Mouse (Mus musculus): ENCODE measurements around the gene Apoc2. TPM values are rescaled to one million over a fixed set of nuclear protein-coding genes. Genes with fewer than 3 reads are reported as not detected.

Gene Apoc2
- 100 to 1,000 TPM in 1 of 2 experiments, 10 to 100 TPM in 1; 52.0 to 144 TPM for total RNA-seq (2021)
- long read RNA-seq, experiment 1, transcript Apoc2-201 (4 exons, 631 nt): major isoform, 159 of 176 reads
- long read RNA-seq, experiment 1, partial matches to known transcripts: 16 of 176 reads
- long read RNA-seq, experiment 1, other reads (novel, unspliced or antisense): 1 of 176 reads
- long read RNA-seq, experiment 2, transcript Apoc2-201 (4 exons, 631 nt): major isoform, 7 of 7 reads
- long read RNA-seq, experiment 2, partial matches to known transcripts: 0 of 7 reads
- long read RNA-seq, experiment 2, other reads (novel, unspliced or antisense): 0 of 7 reads

- DNase-seq: no peak
Measured at GRCm38 (mm10) chr7:19677872-19678271, at the start of gene Apoc2. Gene Apoc2, minus strand, starts transcription at chr7:19677941.

GRCm38 (mm10) chr7:19726541-19726940, 48.8 kb upstream of the Apoc2 start:
- DNase-seq: no peak

- DNase-seq: no peak
Measured at GRCm38 (mm10) chr7:19724167-19724566, 46.4 kb upstream of the Apoc2 start.

GRCm38 (mm10) chr7:19722754-19723195, 45.0 kb upstream of the Apoc2 start:
- DNase-seq: peak; percentile 70

- no peak for DNase-seq
Measured at GRCm38 (mm10) chr7:19719200-19719599, 41.5 kb upstream of the Apoc2 start.

- DNase-seq: no peak
Measured at GRCm38 (mm10) chr7:19718297-19718952, 40.7 kb upstream of the Apoc2 start.

GRCm38 (mm10) chr7:19717346-19717745, 39.6 kb upstream of the Apoc2 start:
- DNase-seq: no peak

GRCm38 (mm10) chr7:19716822-19717221, 39.1 kb upstream of the Apoc2 start:
- no peak for DNase-seq

- no peak for DNase-seq
Measured at GRCm38 (mm10) chr7:19716055-19716682, 38.4 kb upstream of the Apoc2 start.

- DNase-seq: peak; percentile 97
Measured at GRCm38 (mm10) chr7:19715239-19716054, 37.7 kb upstream of the Apoc2 start, which contains the start of gene Tomm40. Gene Tomm40, minus strand, starts transcription at chr7:19715438.

GRCm38 (mm10) chr7:19714836-19715235, 37.1 kb upstream of the Apoc2 start:
- no peak for DNase-seq

GRCm38 (mm10) chr7:19713598-19713997, 35.9 kb upstream of the Apoc2 start:
- DNase-seq: no peak

- peak; percentile 37 for DNase-seq
Measured at GRCm38 (mm10) chr7:19713196-19713595, 35.5 kb upstream of the Apoc2 start.

- DNase-seq: no peak
Measured at GRCm38 (mm10) chr7:19712414-19712813, 34.7 kb upstream of the Apoc2 start.

- no peak for DNase-seq
Measured at GRCm38 (mm10) chr7:19710650-19711049, 32.9 kb upstream of the Apoc2 start.

GRCm38 (mm10) chr7:19705271-19705670, 27.5 kb upstream of the Apoc2 start:
- DNase-seq: no peak

GRCm38 (mm10) chr7:19704475-19704874, 26.7 kb upstream of the Apoc2 start:
- no peak for DNase-seq

GRCm38 (mm10) chr7:19702859-19703555, 25.3 kb upstream of the Apoc2 start:
- no peak for DNase-seq

- peak; percentile 85 for DNase-seq
Measured at GRCm38 (mm10) chr7:19701069-19701761, 23.5 kb upstream of the Apoc2 start.

- DNase-seq: peak; percentile 7
Measured at GRCm38 (mm10) chr7:19700299-19701068, 22.7 kb upstream of the Apoc2 start.
